Comparison of ENCODE assay signal across 29 mouse cellular contexts in genomic region chr14:55735334-55735733, GRCm38 (mm10). TPM values are rescaled to one million over a fixed set of nuclear protein-coding genes. Genes with fewer than 3 reads are reported as not detected.
"Had no signal": no experiment of that assay in that cellular context is flagged by ENCODE, and none has a peak within 500 bp of the region (broad histone marks: within the 10 kb centered on the region; RNA-seq: fewer than 3 reads in every experiment).

No protein-coding gene starts in this region.

- H3K27ac ChIP-seq: gastrocnemius, adult 2 months; heart, embryonic 10.5 days; hindbrain, embryonic 10.5 days; hindbrain, embryonic 13.5 days; hindbrain, embryonic 15.5 days; hindbrain, postnatal 0 days; layer of hippocampus, adult 2 months; left cerebral cortex, adult 2 months; limb, embryonic 10.5 days; limb, embryonic 12.5 days; liver, embryonic 13.5 days; liver, embryonic 15.5 days had no signal

- H3K9me3 ChIP-seq: heart, embryonic 10.5 days; heart, embryonic 12.5 days; hindbrain, embryonic 10.5 days; hindbrain, embryonic 13.5 days; hindbrain, embryonic 15.5 days; limb, embryonic 10.5 days; limb, embryonic 12.5 days; liver, embryonic 13.5 days; liver, embryonic 15.5 days had no signal

- H3K4me2 ChIP-seq: heart, embryonic 12.5 days; hindbrain, embryonic 13.5 days; hindbrain, embryonic 15.5 days; limb, embryonic 12.5 days; liver, embryonic 11.5 days; liver, embryonic 13.5 days; liver, embryonic 15.5 days had no signal

- H3K4me1 ChIP-seq: heart, embryonic 10.5 days; heart, embryonic 12.5 days; hindbrain, embryonic 10.5 days; hindbrain, embryonic 13.5 days; hindbrain, embryonic 15.5 days; limb, embryonic 10.5 days; limb, embryonic 12.5 days; liver, embryonic 15.5 days had no signal

- H3K9ac ChIP-seq: forebrain, postnatal 0 days; heart, embryonic 12.5 days; hindbrain, embryonic 13.5 days; hindbrain, embryonic 15.5 days; limb, embryonic 12.5 days; liver, embryonic 13.5 days; liver, embryonic 15.5 days had no signal

- H3K27me3 ChIP-seq: hindbrain, embryonic 13.5 days; hindbrain, embryonic 15.5 days; limb, embryonic 12.5 days had no signal

- DNase-seq: forebrain, postnatal 0 days; gastrocnemius, adult 2 months; gastrocnemius, postnatal 10 days; gastrocnemius, postnatal 25 days; heart, adult 18-20 months; heart, postnatal 10 days; heart, postnatal 36 days; kidney, adult 11 months; kidney, adult 2 months; kidney, adult 9 months; kidney, postnatal 10 days; kidney, postnatal 25 days; kidney, postnatal 4 days; liver; liver, embryonic 13.5 days had no signal

- ATAC-seq: forebrain, postnatal 0 days; hindbrain, postnatal 0 days had no signal

- H3K4me3 ChIP-seq: gastrocnemius, adult 2 months; heart, embryonic 10.5 days; heart, embryonic 12.5 days; hindbrain, embryonic 10.5 days; hindbrain, embryonic 13.5 days; hindbrain, embryonic 15.5 days; layer of hippocampus, adult 2 months; left cerebral cortex, adult 2 months; limb, embryonic 10.5 days; limb, embryonic 12.5 days; liver, embryonic 13.5 days; liver, embryonic 15.5 days had no signal

RNA-seq across cellular contexts. Expression of gene Tgm1, which starts 21.6 kb away (rescaled TPM):
- total RNA-seq: gastrocnemius, postnatal 25 days; layer of hippocampus, adult 2 months; left cerebral cortex, adult 2 months; left cerebral cortex, postnatal 36 days had no signal

RNA-seq across cellular contexts. Expression of gene Cideb, which starts 22.9 kb away (rescaled TPM):
- total RNA-seq: gastrocnemius, adult 2 months; gastrocnemius, postnatal 10 days; gastrocnemius, postnatal 25 days; granulocyte monocyte progenitor cell, adult 5-6 weeks had no signal
- polyA plus RNA-seq: hindbrain, embryonic 10.5 days; limb, embryonic 12.5 days had no signal
